Mouse (Mus musculus) right cerebral cortex, postnatal 10 days (tissue): ENCODE measurements around the gene Kcnh5.

ENCODE experiments used
- DNase-seq, 2 experiments: peaks; one replicate each; pipeline ENCODE4 v3.0.0; 2021; ENCODE audit warnings: low spot score in 2 of 2

Gene Kcnh5

DNA sequence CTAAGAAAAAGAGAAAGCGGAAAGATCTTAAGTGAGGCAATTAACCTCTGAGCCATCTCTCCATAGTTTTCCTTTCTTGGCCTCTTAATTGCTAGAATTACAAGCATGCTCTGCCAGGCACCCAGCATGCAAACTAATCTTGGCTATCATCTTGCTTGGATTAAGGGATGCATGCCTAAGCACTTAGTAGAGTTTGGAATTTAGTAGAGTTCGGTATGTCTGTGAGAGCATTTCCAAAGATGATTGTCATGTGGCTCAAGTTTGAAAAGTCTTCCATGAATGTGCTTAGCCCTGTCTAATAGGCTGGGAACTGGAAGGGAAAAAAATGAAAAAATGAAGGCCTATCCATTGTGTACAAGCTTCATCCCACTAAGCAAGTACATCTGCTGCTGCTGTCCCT is 224.5 kb downstream of the Kcnh5 start:
- DNase-seq: no peak

DNA sequence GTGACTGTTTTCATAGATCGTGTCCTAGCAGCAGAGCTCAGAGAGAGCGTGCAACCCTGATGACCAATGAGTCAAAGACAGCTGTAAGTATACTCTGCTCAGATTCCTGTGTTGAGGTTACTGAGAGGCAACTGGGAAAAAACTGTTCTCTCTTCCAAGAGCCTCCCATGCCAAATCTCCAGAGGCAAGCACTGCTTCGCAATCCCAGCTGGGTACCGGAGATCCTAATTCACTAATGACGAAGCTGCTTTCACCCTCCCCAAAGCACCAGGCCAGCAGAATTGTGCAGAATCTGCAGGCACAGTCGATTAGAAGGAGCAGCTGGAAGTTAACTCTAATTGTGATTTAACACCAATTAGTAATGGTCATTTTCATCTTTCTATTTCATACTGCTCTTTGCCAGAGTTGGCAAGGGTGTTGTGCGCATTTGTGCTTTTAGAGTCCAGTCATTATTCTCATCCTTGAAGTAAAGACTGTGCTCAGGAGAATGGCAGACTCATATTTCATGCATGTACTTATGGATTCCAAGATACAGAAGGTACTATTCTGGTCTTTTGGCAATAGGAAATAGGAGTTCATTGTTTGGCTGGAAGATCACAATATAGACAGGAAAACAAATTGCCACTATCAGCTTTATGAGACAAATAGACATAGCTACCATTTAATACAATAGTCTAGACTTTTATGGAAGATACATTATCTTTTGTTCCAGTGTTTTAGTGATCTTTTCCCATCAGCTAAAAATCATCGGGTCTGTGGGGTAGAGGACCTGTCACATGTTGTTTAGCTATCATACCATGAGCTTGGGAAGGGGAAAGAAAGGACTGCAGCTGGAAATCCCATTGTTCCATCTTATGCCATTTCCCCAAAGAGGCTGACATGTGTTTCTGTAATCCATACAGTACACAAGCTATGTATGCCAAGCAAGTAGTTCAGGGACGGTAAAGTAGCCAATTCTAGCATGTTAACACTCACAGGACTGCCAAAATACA is 225.7 kb downstream of the Kcnh5 start:
- no peak for DNase-seq

DNA sequence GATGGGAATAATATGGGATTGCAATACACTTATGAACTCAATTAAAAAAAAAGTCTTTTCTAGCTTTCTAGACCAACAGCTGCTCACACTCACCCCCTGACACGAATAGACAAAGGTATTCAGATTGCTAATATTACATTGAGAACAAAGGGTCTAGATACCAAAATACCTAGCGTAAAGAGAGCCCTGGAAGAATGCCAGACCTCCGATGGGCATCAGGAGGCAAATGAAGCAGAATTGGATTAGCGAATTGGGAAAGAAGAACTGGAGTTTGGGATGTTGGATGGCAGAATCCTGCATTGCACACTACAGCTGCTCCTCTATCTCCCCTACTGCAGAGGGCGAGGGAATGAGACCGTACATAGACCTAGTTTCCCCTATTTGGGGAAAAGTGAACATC is 275.8 kb downstream of the Kcnh5 start:
- DNase-seq: no peak

GRCm38 (mm10) chr12:74900777-74901176 is 276.4 kb downstream of the Kcnh5 start:
- no peak for DNase-seq

DNA sequence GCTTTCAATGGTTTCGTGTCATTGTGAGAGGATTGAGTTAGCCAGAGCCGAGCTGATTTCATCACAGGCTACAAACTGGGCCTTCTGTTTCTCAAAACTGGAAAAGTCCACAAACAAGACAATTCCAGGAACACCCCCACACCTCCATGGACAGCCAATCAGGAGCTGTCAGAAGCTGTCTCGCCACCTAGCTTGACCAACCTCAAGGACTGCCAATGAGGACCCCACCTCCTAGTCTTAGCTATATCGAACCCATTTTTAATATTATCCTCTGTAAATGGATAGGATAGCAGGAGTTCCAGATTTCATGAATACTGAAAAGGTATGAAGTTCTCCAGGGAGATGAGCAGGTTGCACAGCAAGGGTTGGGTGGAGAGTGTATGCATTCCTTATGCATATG is 278.1 kb downstream of the Kcnh5 start:
- DNase-seq: no peak

GRCm38 (mm10) chr12:74898211-74898610 is 278.9 kb downstream of the Kcnh5 start:
- DNase-seq: no peak

GRCm38 (mm10) chr12:74894870-74895423 is 282.2 kb downstream of the Kcnh5 start:
- no peak for DNase-seq

DNA sequence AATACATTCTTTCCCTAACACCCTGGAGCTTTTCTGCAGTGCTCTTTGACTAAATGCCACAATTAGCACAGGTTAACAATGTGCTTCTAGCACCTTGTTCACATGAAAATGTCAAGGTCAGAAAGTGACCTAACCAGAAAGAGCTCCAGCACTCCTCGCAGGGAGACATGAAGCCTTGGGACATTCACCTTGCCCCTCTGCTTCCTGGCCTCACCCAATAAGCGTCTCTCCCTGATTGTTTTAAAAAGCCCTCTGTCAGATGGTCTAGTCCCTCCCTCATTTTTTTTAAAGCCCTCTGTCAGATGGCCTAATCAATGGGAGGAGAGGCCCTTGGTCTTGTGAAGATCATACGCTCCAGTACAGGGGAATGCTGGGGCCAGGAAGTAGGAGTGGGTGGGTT is 287.7 kb downstream of the Kcnh5 start:
- DNase-seq: no peak

GRCm38 (mm10) chr12:74887064-74887463 is 290.1 kb downstream of the Kcnh5 start:
- DNase-seq: no peak

GRCm38 (mm10) chr12:74881344-74881743 is 295.8 kb downstream of the Kcnh5 start:
- no peak for DNase-seq

DNA sequence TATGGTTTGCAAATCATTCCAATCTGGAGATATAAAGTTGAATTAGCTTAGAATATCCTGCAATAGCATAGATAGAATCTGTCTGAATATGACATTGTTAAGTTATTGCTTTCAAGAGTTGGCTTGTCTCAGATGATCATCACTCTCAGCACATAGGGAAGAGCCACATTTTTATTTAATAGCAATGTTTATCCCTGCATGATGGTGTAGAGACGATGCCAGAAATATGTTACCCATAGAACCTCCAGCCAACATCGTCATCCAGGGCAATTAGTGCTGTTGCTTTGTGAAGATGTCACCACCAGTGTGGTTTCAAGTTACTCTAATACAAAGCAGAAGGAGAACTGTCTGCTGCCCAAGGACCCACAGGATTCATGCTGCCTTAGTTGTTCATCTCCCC is 321.5 kb downstream of the Kcnh5 start:
- DNase-seq: no peak

DNA sequence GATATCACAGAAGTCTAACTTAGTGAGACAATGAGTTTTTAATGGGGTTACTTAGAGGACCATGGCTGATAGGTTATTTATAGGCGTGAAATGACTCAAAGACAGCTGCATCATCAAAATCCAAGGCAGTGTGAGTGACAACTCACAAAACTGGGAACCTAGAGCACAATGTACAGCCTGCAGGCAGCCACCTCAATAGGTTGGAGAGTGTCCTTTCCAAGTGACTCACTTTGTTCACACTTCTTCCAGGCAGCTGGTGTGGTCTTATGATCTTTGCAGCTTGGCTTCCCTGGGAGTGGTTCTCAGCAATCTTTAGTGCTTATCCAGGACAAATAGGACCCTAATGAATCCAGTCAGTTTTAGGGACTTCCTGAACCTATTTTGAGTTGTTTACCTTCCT is 322.9 kb downstream of the Kcnh5 start:
- no peak for DNase-seq

DNA sequence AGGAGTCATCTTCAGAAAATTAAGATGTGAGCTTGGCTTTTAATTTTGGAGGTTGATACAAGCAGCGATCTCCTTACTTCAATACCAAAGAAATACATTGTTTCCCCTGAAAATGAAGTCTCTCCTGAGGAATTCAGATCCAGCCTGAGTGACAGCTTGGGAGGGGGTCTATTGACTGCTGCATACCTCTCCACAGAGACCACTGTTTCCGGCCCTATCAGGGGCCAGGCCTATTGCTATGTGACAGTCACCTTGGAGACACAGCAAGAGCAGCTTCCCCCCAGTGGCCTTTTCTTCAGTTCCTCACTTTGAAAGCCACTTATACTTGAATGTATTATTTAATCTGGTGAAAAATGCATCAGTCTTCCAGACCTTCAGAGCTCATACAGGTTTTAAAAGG is 326.8 kb downstream of the Kcnh5 start:
- DNase-seq: no peak

- DNase-seq: no peak
Observed at GRCm38 (mm10) chr12:74849912-74850311, 327.2 kb downstream of the Kcnh5 start.

- DNase-seq: peak; percentile 92 to 94
Observed at GRCm38 (mm10) chr12:74848611-74849347, 328.4 kb downstream of the Kcnh5 start.
